Mouse (Mus musculus): Measurements from ENCODE around the gene Fbxo34.

Fbxo34 gene

DNA sequence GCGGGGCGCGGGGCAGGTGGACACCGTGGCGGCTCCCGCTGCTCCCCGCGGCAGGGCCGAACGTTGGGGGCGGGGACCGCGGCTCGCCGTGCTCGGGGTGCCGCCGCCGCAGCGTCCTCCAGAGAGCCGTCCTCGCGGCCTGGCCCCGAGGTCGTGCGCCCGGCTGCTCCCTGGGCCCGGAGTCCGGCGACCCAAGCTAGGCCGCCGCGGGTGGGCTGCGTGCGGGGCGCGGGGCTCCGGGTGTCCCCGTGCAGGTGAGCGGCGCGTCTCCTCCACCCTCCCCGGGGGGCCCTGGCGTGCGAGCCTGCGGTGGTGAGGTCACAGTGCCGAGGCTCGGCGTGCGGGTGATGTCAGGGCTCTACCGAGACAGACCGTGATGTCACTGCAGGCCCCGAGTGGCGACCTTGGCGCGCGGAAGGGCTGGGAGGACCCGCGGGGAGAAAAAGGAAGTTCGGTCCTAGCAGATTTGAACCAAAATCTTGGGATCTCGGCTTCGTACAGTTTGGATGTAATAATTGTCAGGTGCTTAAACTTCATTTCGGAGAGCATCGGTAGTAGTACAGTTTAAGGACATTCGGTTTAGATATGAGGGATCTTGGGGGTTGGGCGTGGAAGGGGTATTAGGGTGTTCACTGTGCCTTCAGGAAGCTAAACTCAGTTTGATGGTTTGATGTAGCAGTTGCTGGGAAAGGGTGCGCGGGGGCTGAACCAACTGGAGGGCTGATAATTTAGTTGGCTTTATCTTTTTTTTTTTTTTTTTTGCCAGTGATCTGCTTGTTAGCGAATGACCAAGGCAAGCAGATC lies 22.7 kb downstream of the Fbxo34 start:
- peak in 1 of 2 experiments; percentile 66 for DNase-seq (ENCODE audit: low spot score in 2 of 2)

DNA sequence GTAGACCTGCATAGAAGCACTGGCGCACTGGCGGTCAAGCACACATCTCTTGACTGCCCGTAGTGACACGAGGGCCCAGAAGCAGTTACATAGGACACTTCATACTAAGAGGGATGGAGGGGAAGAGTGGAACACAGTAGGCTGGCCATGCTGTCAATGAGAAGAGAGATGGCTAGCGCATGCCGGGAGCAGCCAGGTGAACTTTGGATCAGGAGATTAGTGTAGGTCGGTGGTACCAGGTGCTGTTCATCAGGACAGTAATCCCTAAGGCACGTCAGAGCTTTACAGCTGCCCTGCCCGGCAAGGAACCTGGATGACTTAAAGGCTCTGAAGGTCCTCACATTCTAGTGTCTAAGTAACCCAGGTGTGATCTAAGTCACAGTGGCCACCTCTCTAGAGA lies 23.7 kb downstream of the Fbxo34 start:
- no peak for DNase-seq (ENCODE audit: low spot score in 2 of 2)

DNA sequence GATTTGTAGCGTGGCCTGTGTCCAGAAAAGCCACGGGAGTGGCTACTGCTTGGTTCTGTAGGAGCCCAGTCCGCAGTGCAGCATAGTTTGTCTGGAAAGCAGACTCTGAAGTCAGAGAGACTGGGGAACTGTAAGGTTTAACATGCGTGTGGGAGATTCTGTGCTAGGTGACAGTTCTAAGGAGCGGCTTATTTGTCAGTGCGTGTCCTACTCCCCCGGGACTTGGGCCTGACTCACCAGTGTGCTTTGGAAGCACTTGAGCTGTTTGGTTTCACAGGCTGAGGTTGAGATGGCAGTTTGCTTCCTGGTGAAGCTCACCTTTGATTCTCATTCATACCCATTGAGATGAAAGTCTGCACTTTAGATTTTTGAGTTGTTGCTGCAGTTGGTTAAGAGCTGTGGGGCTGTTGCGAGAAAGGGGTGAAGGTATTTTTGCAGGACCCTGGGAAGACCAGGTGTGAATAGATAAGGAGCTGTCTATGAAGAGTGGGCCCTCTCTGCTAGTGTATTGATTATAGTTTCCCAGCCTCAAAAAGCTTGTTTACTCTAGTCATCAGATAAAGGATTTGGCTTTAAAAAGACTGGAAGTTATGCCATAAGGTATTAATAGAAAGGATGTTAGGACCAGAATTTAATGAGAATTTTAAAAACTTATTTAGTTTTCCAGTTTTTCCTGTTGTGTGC lies 24.5 kb downstream of the Fbxo34 start:
- DNase-seq (ENCODE audit: low spot score in 2 of 2): no peak

DNA sequence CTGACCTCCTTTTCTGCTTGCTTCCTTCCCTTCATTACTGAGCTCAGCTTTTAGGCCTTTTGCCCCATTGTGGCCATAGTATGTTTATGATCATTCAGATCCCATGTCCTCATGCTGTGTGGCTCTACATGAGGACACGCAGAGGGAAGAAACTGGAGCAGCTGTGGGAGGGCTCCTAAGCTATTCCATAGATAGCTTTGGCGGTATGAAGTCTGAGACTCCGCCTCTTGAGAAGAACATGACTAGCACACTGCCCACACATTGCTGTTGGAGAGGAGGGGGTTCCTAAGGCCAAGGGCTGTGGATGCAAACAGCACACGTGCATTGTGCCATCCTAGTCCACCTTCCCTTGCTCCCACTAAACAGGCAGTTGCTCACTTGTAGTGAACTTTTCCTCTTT lies 26.0 kb downstream of the Fbxo34 start:
- no peak for DNase-seq (ENCODE audit: low spot score in 2 of 2)

DNA sequence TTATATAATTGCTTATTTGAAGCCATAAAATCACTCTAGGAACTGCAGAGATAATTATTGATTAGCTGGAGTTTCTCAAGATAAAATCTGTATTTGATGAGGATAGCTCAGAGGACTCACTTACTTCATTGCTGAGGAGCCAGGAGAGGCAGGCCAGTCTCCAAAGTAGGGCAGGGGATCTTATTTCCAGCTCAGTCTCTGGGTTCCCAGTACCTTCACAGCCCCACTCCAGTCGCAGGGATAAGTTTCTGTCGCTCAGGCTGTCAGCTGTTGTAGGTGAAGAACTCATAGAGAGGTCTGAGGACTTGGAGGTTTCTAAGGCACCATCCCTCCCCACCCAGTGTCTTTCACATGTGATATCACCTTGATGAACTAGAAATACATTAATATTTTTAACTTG lies 27.5 kb downstream of the Fbxo34 start:
- DNase-seq (ENCODE audit: low spot score in 2 of 2): no peak

DNA sequence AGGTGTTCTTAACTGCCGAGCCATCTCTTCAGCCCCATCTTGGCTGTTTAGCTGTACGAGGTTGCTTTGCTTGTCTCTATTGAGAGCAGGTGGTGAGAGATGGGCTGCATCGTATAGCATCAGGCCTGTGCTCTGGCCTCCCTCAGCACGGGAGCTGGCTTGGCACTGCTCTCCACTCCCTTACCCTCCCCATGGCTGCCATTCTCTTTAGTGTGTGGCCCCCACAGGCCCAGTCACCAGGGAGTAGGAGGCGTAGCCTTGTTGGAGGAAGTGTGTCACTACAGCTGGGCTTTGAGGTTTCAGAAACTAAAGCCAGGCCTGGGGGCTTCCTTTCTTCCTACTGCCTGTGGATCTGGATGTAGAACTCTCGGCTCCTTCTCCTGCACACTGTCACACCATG lies 32.0 kb downstream of the Fbxo34 start:
- no peak for DNase-seq (ENCODE audit: low spot score in 2 of 2)

DNA sequence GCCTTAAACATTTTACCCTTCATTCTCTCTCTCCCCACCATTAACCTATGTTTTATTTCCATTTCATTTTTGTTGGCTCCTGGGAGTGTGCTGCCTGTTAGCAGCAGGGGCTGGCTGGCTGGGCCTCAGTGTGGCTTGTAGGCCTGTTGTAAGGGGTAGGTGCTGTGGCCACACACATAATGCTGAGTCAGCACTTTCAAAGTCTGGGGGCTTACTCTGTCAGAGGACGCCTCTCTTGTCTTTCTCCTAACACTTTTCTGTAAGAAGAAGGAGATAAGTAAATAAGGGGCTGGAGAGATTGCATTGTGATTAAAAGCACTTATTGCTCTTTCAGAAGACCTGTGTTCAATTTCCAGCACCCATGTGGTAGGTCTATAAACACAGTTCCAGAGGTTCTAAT lies 32.9 kb downstream of the Fbxo34 start:
- no peak for DNase-seq (ENCODE audit: low spot score in 2 of 2)

DNA sequence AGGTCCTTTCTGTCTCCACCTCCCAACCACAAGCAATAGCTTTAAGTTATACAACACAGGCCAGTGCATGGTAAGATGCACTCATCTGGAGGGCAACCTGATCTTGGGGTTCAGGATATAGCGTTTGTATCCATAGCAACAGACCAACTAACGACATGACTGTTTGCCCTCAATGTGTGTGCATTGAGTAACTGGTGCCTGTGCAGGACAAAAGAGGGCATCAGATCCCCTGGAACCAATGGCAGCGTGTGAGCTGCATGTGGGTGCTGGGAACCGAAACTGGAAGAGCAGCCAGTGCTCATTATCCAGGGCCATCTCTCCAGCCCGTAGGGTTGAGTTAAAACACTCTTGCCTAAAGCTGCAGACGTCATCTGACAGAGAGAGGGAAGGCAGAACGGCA lies 38.5 kb downstream of the Fbxo34 start:
- DNase-seq (ENCODE audit: low spot score in 2 of 2): no peak

DNA sequence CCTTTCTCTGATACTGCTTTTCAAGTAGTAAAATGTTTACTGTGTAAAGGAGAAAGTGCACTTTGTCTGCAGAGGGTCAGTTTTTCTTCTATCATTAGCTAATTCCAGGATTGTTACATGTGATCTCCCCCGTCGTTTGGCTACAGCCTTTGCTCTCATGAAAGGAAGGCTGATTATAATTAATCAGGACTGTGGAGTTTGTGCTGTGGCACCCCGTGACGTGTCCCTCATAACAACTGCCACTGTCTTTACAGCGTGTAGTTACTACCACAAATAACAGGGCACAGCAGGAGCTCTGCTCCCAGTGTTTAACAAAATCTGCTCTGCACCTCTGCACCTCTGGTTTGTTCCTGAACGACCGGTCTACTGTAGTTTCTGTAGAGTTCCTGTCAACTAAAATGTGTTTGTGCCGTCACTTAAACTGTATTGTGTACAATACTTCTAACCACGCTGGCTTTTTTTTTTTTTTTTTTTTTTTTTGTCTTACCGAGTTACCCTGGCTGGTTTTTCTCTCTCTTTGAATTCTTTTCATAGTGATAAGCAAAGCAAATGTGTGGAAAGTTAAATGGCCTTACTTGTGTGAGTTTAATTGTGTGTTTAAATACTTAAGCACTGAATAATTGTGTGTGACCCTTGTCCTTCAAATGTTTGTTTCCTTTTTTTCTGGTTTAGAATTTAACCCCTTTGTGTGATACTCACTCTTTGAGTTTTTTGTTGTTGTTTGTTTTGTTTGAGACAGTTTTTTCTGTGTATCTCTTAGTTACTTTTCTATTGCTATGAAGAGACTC lies 39.3 kb downstream of the Fbxo34 start:
- no peak for DNase-seq (ENCODE audit: low spot score in 2 of 2)

DNA sequence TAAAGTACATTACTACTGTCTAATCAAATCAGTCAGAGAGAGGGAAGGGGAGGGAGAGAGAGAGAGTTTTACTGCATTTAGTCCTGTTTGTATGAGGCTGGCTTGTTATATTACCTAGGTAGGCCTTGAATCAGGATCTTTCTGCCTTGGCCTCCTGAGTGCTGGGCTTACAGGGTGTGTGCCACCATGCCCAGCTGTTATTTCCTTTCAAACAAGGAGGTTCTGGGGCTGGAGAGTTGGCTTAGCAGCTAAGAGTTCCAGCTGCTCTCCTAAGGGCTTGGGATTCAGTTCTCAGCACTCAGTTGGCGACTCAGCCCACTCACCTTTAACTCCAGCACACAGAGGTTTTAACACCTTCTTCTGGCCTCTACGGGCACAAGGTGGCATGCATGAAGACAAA lies 40.5 kb downstream of the Fbxo34 start:
- no peak for DNase-seq (ENCODE audit: low spot score in 2 of 2)

DNA sequence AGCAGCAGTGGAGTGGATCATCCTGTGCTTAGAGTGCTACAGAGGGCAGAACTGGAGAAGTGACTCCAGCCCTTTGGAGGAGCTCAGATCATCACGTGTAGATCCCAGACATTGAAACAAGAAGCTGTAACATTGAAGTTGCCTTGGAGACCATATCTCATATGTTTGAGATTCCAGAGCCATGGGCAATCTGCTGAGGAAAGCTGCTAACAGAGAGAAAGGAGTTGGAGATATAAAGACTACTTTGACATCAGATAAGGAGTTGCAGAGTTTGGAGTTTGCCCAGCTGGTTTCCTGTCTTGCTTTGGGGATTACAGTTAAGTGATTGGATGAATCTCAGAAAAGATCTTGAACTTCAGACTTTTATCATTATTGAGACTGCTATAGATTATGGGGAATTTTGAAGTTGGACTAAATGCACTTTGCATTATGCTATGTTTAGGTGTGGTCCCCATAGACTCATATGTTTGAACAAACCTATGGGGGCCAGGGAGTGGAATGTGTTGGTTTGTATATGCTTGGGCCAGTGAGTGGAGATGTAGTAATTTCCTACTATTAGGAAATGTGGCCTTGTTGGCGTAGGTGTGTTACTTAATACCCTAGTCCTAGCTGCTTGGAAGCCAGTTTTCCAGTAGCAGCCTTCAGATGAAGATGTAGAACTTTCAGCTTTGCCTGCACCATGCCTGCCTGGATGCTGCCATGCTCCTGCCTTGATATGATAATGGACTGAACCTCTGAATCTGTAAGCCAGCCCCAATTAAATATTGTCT lies 43.6 kb downstream of the Fbxo34 start:
- no peak for DNase-seq (ENCODE audit: low spot score in 2 of 2)

DNA sequence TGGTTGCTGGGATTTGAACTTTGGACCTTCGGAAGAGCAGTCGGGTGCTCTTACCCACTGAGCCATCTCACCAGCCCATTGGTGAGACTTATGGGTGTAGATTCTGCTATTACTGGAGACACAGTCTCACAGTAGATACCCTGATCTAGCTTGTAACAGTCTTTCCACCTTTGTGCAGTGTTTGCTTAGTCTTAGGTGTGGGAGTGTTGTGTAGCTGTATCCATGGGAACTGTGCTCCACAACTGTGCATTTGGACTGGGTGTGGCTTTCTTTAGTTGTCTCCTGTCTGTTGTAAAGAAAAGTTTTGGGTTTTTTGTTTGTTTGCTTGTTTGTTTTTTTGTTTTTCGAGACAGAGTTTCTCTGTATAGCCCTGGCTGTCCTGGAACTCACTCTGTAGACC lies 45.7 kb downstream of the Fbxo34 start:
- DNase-seq (ENCODE audit: low spot score in 2 of 2): no peak

DNA sequence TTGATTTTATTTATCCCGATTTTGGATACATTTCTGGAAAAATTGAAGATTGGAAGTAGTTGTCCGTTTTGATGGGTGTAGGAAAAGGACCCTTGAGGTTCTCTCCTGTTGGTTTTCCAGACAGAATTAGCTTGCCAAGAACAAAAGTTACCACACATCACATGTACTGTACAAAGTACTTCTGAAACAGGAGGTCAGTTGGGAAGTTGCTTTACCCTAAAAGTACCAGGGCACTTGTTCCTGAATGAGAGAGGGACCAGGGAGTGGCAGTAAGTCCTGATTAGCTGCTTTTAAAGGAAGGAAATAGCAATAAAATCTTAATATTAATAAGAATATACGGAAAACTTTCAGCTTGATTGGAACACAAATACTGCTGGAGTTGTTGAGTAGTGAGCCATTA lies 46.9 kb downstream of the Fbxo34 start:
- no peak for DNase-seq (ENCODE audit: low spot score in 2 of 2)

DNA sequence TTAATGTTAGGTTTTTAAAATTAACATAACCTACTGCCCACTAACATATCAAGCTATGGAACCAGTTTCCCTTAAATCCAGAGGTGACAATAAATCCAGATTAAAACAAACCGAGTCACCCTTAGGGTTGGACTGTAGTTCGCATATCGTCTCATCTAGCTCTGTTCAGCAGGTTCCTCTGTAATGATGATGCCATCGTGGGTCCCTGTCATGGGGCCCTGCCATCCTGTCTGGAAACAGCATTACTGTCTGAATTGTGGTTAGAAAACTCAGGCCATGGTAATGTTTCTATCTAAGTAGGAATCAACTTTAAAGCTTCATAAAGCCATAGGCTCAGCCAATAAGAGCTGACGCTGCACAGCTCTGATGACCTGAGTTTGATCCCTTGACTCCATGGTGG lies 48.4 kb downstream of the Fbxo34 start:
- DNase-seq (ENCODE audit: low spot score in 2 of 2): no peak

DNA sequence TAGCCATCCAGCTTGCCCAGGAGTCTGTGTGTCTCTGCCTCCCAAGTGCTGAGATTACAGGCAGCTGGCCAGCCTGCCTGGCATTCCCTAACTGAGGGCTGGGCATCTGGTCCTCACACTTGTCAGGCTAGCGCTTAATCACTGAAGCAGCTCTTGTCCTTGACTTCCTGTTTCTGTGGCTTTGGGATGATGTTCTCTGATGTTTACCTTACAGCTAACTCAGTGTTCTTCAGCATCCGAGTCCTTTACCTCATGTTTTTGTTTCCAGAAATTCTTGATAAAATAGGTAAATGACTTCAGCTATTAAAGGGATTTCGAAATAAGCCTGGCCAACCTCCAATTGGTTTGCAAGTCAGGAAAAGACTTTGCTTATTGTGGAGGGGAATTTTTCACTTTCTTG lies 53.8 kb downstream of the Fbxo34 start:
- DNase-seq (ENCODE audit: low spot score in 2 of 2): no peak

DNA sequence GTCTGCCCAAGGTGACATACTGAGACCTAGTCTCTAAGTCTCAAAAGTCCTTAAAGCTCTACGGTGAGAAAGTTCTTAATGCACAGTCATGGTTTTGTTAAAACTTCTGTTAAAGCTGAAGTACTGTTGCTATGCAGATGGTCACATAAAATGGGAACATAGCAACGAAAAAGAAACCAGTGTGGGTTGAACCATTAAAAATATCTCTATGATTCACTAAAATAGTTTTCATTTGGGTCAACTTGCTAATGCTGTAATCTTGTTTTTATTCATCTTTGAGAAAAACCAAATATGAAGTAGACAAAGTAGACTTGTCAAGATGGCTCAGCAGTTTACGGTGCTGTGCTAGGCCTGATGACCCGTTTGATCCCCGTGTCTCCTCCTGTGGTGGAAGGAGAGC lies 56.5 kb downstream of the Fbxo34 start:
- DNase-seq (ENCODE audit: low spot score in 2 of 2): no peak

DNA sequence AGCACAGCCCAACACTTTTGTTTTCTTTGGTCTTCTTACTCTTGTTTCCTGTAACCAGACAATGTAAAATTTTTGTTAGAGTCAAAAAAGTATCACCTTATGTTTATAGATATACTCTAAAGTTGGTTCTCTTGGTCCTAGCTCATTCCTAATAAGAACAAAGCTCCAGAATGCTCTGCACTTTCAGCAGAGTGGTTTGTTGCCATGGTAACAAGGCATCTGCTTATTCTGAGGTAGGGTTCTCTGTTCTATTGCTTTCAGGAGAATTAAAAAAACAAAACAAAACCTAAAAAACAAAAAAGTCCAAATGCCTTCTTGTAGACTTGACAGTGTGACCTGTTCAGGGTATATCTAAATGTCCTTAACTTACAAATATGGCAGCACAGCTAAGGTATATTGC lies 57.8 kb downstream of the Fbxo34 start:
- DNase-seq (ENCODE audit: low spot score in 2 of 2): no peak

DNA sequence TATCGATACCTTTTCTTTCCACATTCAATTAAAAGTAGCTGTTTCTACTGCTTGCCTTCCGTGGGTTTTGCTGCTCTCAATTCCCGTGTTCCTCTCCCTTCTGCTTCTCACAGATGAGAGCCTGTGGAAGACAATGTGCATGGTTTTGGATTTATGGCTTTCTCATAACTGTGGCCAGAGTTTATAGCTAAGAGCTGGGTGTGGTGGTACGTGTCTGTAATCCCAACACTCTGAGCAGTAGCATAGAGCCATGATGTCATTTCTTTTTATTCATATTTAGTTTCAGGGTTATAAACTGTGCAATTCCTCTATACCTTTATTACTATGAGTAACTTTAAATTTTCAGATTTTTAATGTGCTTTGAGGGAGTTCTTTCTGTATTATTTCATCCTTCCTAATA lies 60.0 kb downstream of the Fbxo34 start:
- no peak for DNase-seq (ENCODE audit: low spot score in 2 of 2)

DNA sequence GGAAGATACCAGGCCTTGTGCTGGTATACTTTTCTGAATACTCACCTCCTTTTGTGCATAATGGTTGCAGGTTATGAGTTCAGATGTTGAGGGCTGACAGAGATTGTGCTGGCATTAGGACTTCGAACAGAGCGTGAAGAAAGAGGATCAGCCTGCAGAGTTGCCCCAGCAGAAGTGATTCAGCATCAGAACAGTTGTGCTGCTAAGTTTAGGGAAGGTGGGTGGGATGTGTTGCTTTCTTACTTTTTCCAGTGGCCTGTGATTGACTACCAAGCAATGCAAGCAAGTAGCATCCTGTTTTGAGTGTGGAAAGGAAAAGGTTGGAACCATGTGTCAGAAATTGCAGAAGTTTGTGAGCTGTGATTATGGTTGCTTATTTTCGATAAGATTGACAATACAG lies 63.4 kb downstream of the Fbxo34 start:
- no peak for DNase-seq (ENCODE audit: low spot score in 2 of 2)

DNA sequence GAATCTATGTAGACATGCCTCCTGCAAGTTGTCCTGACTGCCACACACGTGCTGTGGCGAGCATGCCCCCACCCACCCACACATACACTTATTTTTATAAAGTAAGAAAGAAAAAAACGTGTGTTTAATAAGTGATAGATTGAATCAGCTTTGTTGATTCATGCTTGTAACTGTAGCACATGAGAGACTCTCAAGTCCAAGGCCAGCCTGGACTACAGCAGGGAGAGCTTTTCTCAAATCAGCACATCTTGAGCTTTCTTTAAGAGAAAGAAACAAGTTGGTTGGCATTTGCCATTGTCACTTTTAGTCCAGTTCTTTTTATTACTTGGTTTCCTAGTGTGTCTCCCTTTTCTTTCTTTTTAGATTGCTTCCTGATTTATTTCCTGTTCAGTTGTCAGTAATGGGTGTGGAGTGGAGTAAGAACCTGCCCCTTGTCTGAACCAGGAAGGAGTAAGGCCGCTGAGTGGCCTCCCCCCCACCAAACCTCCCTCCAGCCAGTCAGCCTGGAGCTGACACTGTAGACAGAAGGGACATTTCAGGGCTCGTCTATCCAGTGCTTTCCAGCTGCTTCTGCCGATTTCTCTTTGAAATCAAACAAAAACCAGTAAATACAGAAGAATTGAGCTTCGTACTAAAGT lies 64.7 kb downstream of the Fbxo34 start:
- peak in 1 of 2 experiments; percentile 28 for DNase-seq (ENCODE audit: low spot score in 2 of 2)

DNA sequence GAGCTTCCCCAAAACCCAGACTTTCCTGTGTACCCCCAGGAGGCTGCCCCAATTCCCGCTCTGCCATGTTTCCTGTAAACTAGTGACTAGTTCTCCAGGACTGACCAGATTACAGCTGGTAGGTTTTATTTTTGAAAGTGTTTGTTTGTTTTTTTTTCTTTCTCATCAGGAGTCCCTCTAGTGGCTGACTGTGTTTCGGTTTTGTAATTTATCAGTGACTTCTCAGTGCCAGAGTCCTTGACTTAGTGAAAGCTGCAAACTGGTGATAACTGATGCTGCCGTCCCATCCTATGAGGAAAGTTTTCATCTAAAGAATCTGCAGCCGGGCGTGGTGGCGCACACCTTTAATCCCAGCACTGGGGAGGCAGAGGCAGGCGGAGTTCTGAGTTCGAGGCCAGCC lies 65.4 kb downstream of the Fbxo34 start:
- DNase-seq (ENCODE audit: low spot score in 2 of 2): no peak

DNA sequence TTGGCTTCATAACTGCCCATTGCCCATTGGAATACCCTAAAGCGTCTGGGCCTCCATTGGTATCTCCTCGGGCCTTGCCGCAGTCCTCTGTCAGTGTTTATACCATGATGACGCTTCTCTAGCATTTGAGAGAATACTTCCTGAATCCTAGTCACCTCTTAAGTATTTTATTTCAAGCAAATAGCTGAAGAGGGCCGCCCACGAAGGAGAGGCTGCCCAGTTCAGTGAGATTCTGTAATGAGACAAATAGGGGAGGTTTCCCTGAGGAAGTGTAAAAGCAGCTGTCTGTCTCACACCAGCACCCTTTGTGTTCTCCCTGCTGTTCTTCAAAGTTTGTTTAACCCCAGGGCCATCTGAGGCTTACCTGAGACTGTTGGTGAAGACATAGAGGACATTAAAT lies 66.5 kb downstream of the Fbxo34 start:
- no peak for DNase-seq (ENCODE audit: low spot score in 2 of 2)

Measured in urinary bladder, postnatal 4 days (tissue).